Mouse (Mus musculus) forebrain, embryonic 13.5 days (tissue): ENCODE data around the gene Pphln1. TPM values are rescaled to one million over a fixed set of nuclear protein-coding genes. Genes with fewer than 3 reads are reported as not detected.

ENCODE experiments used
- ATAC-seq: fragments of 200-750 bp; cut with Nextera tagmentation; 2 replicates; pipeline ENCODE4 v1.8.0; 2017
- H3K27ac ChIP-seq: fragments of 300-500 bp; sonication (generic); 2 replicates; pipeline ENCODE4 v1.5.1; 2015; ENCODE audit warnings: inconsistent platforms, mild to moderate bottlenecking, moderate library complexity
- H3K27me3 ChIP-seq: fragments of 300-500 bp; sonication (generic); 2 replicates; pipeline ENCODE4 v1.6.1; 2015; ENCODE audit warnings: mild to moderate bottlenecking, inconsistent platforms
- H3K36me3 ChIP-seq: fragments of 300-500 bp; sonication (generic); 2 replicates; pipeline ENCODE4 v1.6.1; 2015; ENCODE audit warnings: mild to moderate bottlenecking, inconsistent platforms; ENCODE audit not compliant: poor library complexity, severe bottlenecking
- H3K4me1 ChIP-seq: fragments of 300-500 bp; sonication (generic); 2 replicates; pipeline ENCODE4 v1.6.1; 2015; ENCODE audit warnings: inconsistent platforms
- H3K4me2 ChIP-seq: fragments of 300-500 bp; sonication (generic); 2 replicates; pipeline ENCODE4 v1.6.1; 2015; ENCODE audit warnings: inconsistent platforms, mild to moderate bottlenecking, moderate library complexity
- H3K4me3 ChIP-seq: fragments of 300-500 bp; sonication (generic); 2 replicates; pipeline ENCODE4 v1.5.1; 2015; ENCODE audit warnings: mild to moderate bottlenecking, inconsistent platforms
- H3K9ac ChIP-seq: fragments of 300-500 bp; sonication (generic); 2 replicates; pipeline ENCODE4 v1.6.1; 2015; ENCODE audit warnings: mild to moderate bottlenecking, inconsistent platforms
- H3K9me3 ChIP-seq: fragments of 300-500 bp; sonication (generic); replicated peaks from 2 replicates; pipeline ENCODE4 v1.6.1; 2016; ENCODE audit warnings: inconsistent platforms
- WGBS: fragments of 180-500 bp; shearing (Covaris S2); methylation state at CpG from one replicate; pipeline ENCODE4 v1.1.7; 2015; 5-methylcytosine and 5-hydroxymethylcytosine counted together
- polyA plus RNA-seq: library from polyadenylated mRNA; unstranded; fragments of >200 nt; fragmentation: Nextera tagmentation; extraction: Ambion mirVana; gene quantifications from 2 replicates; pipeline ENCODE4 v1.2.1, GENCODE M21; 2015

Gene Pphln1
- polyA plus RNA-seq, 1 experiment from 2014 or later: 60.1 TPM

DNA sequence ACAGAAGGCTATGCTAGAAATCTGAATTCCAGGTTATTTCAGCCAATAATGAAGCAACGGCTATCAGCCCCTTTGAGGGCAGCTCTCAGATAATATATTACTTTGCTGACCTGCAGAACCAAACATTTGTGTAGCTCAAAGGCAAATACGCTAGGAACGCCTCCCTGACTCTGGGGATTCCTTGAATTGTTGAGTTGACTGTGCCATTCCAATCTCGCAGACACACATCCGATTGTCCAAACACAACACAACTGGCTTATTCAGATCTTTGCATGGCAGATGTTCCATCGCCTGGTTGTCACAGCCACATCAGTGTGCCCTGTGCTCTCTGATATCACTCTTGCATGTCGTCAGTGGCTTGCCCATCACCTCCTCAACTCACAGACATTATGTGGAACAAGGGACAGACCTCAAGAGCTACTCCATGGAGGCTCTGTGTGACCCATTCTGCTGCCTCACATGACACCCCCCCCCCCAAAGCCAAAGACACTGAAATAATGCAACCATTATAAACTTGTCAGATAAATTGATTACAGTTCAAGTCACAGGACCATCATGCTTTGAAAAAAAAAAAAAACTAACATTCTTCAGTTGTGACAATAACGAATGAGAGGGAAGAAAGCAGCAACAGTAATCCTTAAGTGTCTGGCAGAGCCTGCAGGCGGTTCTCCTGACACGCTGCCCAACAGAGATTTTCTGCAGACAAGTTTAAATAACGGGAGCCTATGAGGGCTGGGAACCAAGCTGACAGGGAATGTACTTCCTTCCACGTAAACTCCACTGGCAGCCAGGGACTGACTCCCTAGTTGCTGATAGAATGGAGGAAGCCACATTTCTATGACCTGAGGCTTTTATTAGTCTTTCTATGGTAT lies 131.9 kb downstream of the Pphln1 start:
- H3K4me2 ChIP-seq: no peak overlapping the region
- no peak overlapping the region for H3K4me3 ChIP-seq
- H3K36me3 ChIP-seq: no peaks in the 10 kb centered on the region
- H3K9me3 ChIP-seq: no peaks in the 10 kb centered on the region
- no peaks in the 10 kb centered on the region for H3K4me1 ChIP-seq
- ATAC-seq: no peak
- no peak overlapping the region for H3K27ac ChIP-seq
- H3K9ac ChIP-seq: no peak overlapping the region
- H3K27me3 ChIP-seq: no peaks in the 10 kb centered on the region
- 72% methylated on average over 12 of the region's 12 CpGs for WGBS

DNA sequence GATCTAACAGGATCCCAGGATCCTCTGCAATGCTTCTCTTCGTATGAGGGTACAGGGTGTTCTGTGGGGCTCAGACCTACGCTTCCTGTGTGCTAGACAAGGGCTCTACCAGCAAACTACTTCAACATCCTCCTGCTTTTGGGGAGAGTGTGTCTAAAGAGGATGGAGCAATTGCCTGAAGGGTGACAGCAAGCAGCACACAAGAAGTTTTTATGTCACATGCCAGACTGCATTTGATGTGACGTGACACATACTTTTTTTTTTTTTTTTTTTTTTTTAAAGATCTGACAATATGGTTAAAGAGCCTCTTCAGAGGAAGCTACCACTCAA lies 132.5 kb downstream of the Pphln1 start:
- H3K4me3 ChIP-seq: no peak overlapping the region
- H3K27ac ChIP-seq: no peak overlapping the region
- no peak overlapping the region for H3K4me2 ChIP-seq
- ATAC-seq: no peak
- no peaks in the 10 kb centered on the region for H3K27me3 ChIP-seq
- 85% methylated on average over 3 of the region's 3 CpGs for WGBS
- H3K36me3 ChIP-seq: no peaks in the 10 kb centered on the region
- H3K9me3 ChIP-seq: no peaks in the 10 kb centered on the region
- no peak overlapping the region for H3K9ac ChIP-seq
- no peaks in the 10 kb centered on the region for H3K4me1 ChIP-seq

DNA sequence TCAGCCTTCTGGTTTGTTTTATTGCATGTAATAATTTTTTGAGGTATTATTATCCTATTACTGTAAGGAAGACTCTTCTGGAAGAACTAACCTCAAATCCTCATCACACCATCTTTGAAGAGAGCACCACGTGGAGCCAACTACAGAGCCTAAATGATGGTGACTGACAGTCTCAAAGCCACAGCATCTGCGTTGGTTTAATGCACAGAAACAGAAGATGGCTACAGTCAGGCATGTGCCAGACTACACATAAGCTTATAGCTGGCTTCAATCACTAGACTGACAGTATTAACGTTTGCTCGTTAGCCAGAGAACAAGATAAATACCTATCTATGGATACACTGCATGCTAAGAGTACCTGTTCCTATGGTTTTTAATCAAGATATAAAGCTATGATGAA lies 138.0 kb downstream of the Pphln1 start:
- H3K4me3 ChIP-seq: no peak overlapping the region
- ATAC-seq: peak; percentile 50; the same call in 1 of the 2 replicates
- no peak overlapping the region for H3K27ac ChIP-seq

DNA sequence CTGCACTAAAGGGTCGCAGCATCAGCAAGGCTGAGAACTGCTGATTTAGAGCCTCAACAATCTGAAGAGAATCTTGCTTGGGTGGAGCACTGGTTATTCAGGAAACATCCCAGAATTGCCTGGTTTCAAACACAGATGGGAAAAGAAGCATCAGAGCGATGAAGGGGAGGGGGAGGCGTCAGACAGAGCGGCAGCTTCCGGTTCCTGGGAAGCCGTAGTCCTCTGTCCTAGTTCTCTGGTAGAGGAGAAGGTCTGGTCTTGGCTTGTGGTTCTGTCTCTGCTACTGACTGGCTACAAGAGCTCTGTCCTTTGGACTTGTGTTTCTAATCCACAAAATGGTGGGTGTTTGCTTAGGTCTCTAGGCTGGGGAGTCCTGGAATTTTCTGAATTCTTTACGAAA lies 139.6 kb downstream of the Pphln1 start:
- 82% methylated on average over 7 of the region's 7 CpGs for WGBS
- ATAC-seq: no peak
- Histone ChIP-seq H3K9me3 (no peaks in the 10 kb centered on the region), H3K27ac (no peak overlapping the region), H3K4me1 (0 out of 2 replicates have a peak, but pooled peaks cover 3% of the 10 kb centered on the region), H3K36me3 (no peaks in the 10 kb centered on the region), H3K9ac (no peak overlapping the region), H3K27me3 (no peaks in the 10 kb centered on the region), H3K4me3 (no peak overlapping the region), H3K4me2 (no peak overlapping the region)

More for the DNA sequence above, 138.0 kb downstream of the Pphln1 start:
- no peaks in the 10 kb centered on the region for H3K9me3 ChIP-seq
- 0 out of 2 replicates have a peak, but pooled peaks cover 3% of the 10 kb centered on the region for H3K4me1 ChIP-seq
- no peaks in the 10 kb centered on the region for H3K36me3 ChIP-seq
- H3K27me3 ChIP-seq: no peaks in the 10 kb centered on the region
- no peak overlapping the region for H3K4me2 ChIP-seq
- H3K9ac ChIP-seq: no peak overlapping the region
- 59% methylated on average over 4 of the region's 4 CpGs for WGBS

DNA sequence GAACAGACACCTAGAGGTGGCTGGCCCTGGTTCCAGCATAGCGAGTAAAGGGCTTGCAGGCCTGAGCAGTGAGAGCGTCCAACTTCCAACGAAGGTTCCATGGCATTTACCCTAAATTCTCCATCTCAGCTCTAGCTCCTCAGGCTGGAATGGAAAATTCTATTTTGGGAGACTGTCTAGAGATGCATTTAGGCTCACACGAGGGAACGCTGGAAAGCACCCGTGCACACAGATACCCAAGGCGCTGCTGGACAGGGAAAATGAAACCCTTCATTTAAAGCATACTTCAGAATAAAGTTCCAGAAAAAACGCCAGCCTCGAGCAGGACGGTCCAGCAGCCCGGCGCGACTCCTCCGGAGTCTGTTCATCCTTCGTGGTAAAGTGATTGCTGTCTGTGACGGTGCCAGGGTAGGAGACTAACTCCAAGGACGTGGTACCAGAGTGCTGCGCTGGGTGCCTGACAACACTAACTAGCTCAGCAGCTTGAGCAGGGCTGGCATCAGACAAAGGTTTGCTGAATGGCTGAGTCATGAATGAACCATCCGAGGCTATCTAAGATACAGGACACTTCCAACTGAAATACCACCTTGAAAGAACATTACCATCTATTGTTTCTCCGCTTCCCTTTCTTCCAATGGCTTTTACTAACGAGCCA lies 140.5 kb downstream of the Pphln1 start:
- no peak for ATAC-seq
- Histone ChIP-seq H3K4me1 (0 out of 2 replicates have a peak, but pooled peaks cover 3% of the 10 kb centered on the region), H3K9me3 (no peaks in the 10 kb centered on the region), H3K4me2 (no peak overlapping the region), H3K27me3 (no peaks in the 10 kb centered on the region), H3K36me3 (no peaks in the 10 kb centered on the region), H3K4me3 (no peak overlapping the region), H3K9ac (no peak overlapping the region), H3K27ac (no peak overlapping the region)
- 80% methylated on average over 21 of the region's 21 CpGs for WGBS

DNA sequence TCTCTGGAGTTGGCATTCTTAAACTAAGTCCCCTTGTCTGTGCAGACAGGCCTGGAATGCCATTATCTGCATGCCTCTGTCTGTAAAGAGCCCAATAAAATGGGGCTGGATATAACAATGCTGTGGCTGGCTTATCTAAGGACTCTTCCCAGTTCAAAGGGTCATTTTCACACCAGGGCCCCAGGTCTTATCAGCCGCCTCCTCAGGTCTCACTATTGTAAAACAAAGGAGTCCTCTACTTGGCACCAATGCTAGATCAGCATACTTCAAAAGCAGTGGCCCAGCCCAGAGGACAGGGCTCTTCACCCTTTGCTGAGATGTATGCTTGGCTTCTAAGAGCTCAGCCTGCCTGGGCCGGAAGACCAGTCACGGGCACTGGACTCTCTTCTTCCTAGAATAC lies 141.3 kb downstream of the Pphln1 start:
- H3K9ac ChIP-seq: no peak overlapping the region
- no peaks in the 10 kb centered on the region for H3K36me3 ChIP-seq
- no peak overlapping the region for H3K4me2 ChIP-seq

More for the DNA sequence above, 141.3 kb downstream of the Pphln1 start:
- H3K27ac ChIP-seq: no peak overlapping the region
- no peak for ATAC-seq
- H3K4me3 ChIP-seq: no peak overlapping the region
- 71% methylated on average over 3 of the region's 3 CpGs for WGBS
- H3K4me1 ChIP-seq: 0 out of 2 replicates have a peak, but pooled peaks cover 3% of the 10 kb centered on the region
- no peaks in the 10 kb centered on the region for H3K27me3 ChIP-seq
- H3K9me3 ChIP-seq: no peaks in the 10 kb centered on the region

Other genes with a start within 250 kb of the Pphln1 start
- 12.7 and 13.1 TPM in 2 replicates for gene Gxylt1, start 123.2 kb upstream of the Pphln1 start, polyA plus RNA-seq
- 71.5 and 81.6 TPM in 2 replicates for gene Yaf2, start 61.4 kb upstream of the Pphln1 start, polyA plus RNA-seq
- 176 and 187 TPM in 2 replicates for gene Zcrb1, start within 50 bp of the Pphln1 start, polyA plus RNA-seq
- gene Prickle1, start 197.5 kb downstream of the Pphln1 start, polyA plus RNA-seq: 5.6 and 6.9 TPM in 2 replicates